Mouse (Mus musculus) CD4-positive, CD25-positive, alpha-beta regulatory T cell, adult 2 months (primary cell): ENCODE measurements around the gene Alg12.
"Not testable (repeated sequence)": the region's sequence is repeated elsewhere in the genome, so short reads cannot be mapped to it uniquely, and the experiment has no call there.

Source experiments
- DNase-seq: peaks from one replicate; pipeline ENCODE4 v3.0.0-alpha.2; 2012; ENCODE audit warnings: low read depth, low spot score

Alg12 gene

GRCm38 (mm10) chr15:88792140-88792850, 26.8 kb downstream of the Alg12 start:
- DNase-seq = no peak

- DNase-seq = not testable (repeated sequence)
Observed at GRCm38 (mm10) chr15:88774630-88775029, 44.5 kb downstream of the Alg12 start.

GRCm38 (mm10) chr15:88768537-88768936, 50.6 kb downstream of the Alg12 start:
- no peak for DNase-seq

- DNase-seq = peak; percentile 16
Observed at GRCm38 (mm10) chr15:88766139-88766538, 53.0 kb downstream of the Alg12 start.

GRCm38 (mm10) chr15:88761551-88761950, 57.6 kb downstream of the Alg12 start:
- DNase-seq = no peak

GRCm38 (mm10) chr15:88758061-88758460, 61.1 kb downstream of the Alg12 start:
- DNase-seq = no peak

- DNase-seq = no peak
Observed at GRCm38 (mm10) chr15:88755761-88756160, 63.4 kb downstream of the Alg12 start.
